Mouse (Mus musculus): ENCODE data around the gene 4930455H04Rik. TPM values are rescaled to one million over a fixed set of nuclear protein-coding genes. Genes with fewer than 3 reads are reported as not detected.

Gene 4930455H04Rik
- polyA plus RNA-seq, 1 experiment, result not detected

GRCm38 (mm10) chr3:116988221-116988620, 20.2 kb downstream of the 4930455H04Rik start:
- H3K9me3 ChIP-seq (replicated peaks; ENCODE audit: control insufficient read depth, insufficient read depth, low read length, poor library complexity, severe bottlenecking), result no peaks in the 10 kb centered on the region
- no peaks in the 10 kb centered on the region for H3K36me3 ChIP-seq (ENCODE audit: control insufficient read depth, insufficient read depth, low read length, poor library complexity, severe bottlenecking)
- no peak overlapping the region for H3K4me3 ChIP-seq (ENCODE audit: low read depth, low read length)
- H3K27me3 ChIP-seq (ENCODE audit: control insufficient read depth, insufficient read depth, low read length, poor library complexity, severe bottlenecking), result no peaks in the 10 kb centered on the region
- H3K9ac ChIP-seq (ENCODE audit: low read depth, poor library complexity, severe bottlenecking), result no peak overlapping the region
- no peak overlapping the region for H3K27ac ChIP-seq (ENCODE audit: insufficient read depth, low read length)
- no peaks in the 10 kb centered on the region for H3K4me1 ChIP-seq (ENCODE audit: control insufficient read depth, insufficient read depth, low read length)
- TF ChIP-seq EP300 (IDR thresholded peaks at IDR 0.05; ENCODE audit: insufficient read depth, low read depth, low read length), result no peak
- TF ChIP-seq POLR2A (IDR thresholded peaks at IDR 0.05; ENCODE audit: insufficient read depth, low read length), result no peak
- TF ChIP-seq CTCF (IDR thresholded peaks at IDR 0.05; ENCODE audit: low read depth, low read length), result no peak

GRCm38 (mm10) chr3:116991180-116991579, 23.1 kb downstream of the 4930455H04Rik start:
- Histone ChIP-seq H3K27ac (ENCODE audit: insufficient read depth, low read length) (no peak overlapping the region), H3K36me3 (ENCODE audit: control insufficient read depth, insufficient read depth, low read length, poor library complexity, severe bottlenecking) (no peaks in the 10 kb centered on the region), H3K4me3 (ENCODE audit: low read depth, low read length) (no peak overlapping the region), H3K9ac (ENCODE audit: low read depth, poor library complexity, severe bottlenecking) (no peak overlapping the region), H3K27me3 (ENCODE audit: control insufficient read depth, insufficient read depth, low read length, poor library complexity, severe bottlenecking) (no peaks in the 10 kb centered on the region), H3K9me3 (replicated peaks; ENCODE audit: control insufficient read depth, insufficient read depth, low read length, poor library complexity, severe bottlenecking) (no peaks in the 10 kb centered on the region), H3K4me1 (ENCODE audit: control insufficient read depth, insufficient read depth, low read length) (no peaks in the 10 kb centered on the region)
- no peak for TF ChIP-seq EP300 (IDR thresholded peaks at IDR 0.05; ENCODE audit: insufficient read depth, low read depth, low read length)
- no peak for TF ChIP-seq POLR2A (IDR thresholded peaks at IDR 0.05; ENCODE audit: insufficient read depth, low read length)
- TF ChIP-seq CTCF (IDR thresholded peaks at IDR 0.05; ENCODE audit: low read depth, low read length), result no peak

DNA sequence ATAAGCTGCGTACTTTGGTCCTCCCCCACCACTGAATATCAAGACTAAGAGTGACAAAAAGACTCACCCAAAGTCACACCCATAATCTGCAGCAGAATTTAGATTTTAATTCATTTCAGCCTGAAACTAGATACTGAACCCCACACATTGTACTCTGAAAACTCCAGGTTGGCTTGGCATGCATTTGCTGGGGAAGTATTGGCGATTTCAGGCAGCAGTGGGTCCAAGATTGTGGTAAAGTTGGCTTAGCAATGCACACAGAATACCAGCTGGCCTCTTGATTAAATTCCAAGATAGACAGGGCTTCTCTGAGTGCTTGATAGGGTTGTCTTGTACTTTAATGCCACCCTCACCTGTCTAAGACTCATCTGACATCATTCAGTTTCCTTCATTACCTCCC, 24.9 kb downstream of the 4930455H04Rik start:
- no peaks in the 10 kb centered on the region for H3K27me3 ChIP-seq (ENCODE audit: control insufficient read depth, insufficient read depth, low read length, poor library complexity, severe bottlenecking)
- no peaks in the 10 kb centered on the region for H3K4me1 ChIP-seq (ENCODE audit: control insufficient read depth, insufficient read depth, low read length)
- H3K36me3 ChIP-seq (ENCODE audit: control insufficient read depth, insufficient read depth, low read length, poor library complexity, severe bottlenecking), result no peaks in the 10 kb centered on the region
- H3K27ac ChIP-seq (ENCODE audit: insufficient read depth, low read length), result no peak overlapping the region
- no peak overlapping the region for H3K4me3 ChIP-seq (ENCODE audit: low read depth, low read length)
- TF ChIP-seq POLR2A (IDR thresholded peaks at IDR 0.05; ENCODE audit: insufficient read depth, low read length), result no peak
- no peak for TF ChIP-seq CTCF (IDR thresholded peaks at IDR 0.05; ENCODE audit: low read depth, low read length)
- TF ChIP-seq EP300 (IDR thresholded peaks at IDR 0.05; ENCODE audit: insufficient read depth, low read depth, low read length), result no peak
- no peaks in the 10 kb centered on the region for H3K9me3 ChIP-seq (replicated peaks; ENCODE audit: control insufficient read depth, insufficient read depth, low read length, poor library complexity, severe bottlenecking)
- H3K9ac ChIP-seq (ENCODE audit: low read depth, poor library complexity, severe bottlenecking), result no peak overlapping the region

- Histone ChIP-seq H3K36me3 (ENCODE audit: control insufficient read depth, insufficient read depth, low read length, poor library complexity, severe bottlenecking) (no peaks in the 10 kb centered on the region), H3K27ac (ENCODE audit: insufficient read depth, low read length) (no peak overlapping the region), H3K9me3 (replicated peaks; ENCODE audit: control insufficient read depth, insufficient read depth, low read length, poor library complexity, severe bottlenecking) (no peaks in the 10 kb centered on the region), H3K4me1 (ENCODE audit: control insufficient read depth, insufficient read depth, low read length) (no peaks in the 10 kb centered on the region), H3K4me3 (ENCODE audit: low read depth, low read length) (no peak overlapping the region), H3K27me3 (ENCODE audit: control insufficient read depth, insufficient read depth, low read length, poor library complexity, severe bottlenecking) (no peaks in the 10 kb centered on the region; the same call in 1 of the 2 replicates), H3K9ac (ENCODE audit: low read depth, poor library complexity, severe bottlenecking) (no peak overlapping the region)
- TF ChIP-seq CTCF (IDR thresholded peaks at IDR 0.05; ENCODE audit: low read depth, low read length), result no peak
- no peak for TF ChIP-seq POLR2A (IDR thresholded peaks at IDR 0.05; ENCODE audit: insufficient read depth, low read length)
- no peak for TF ChIP-seq EP300 (IDR thresholded peaks at IDR 0.05; ENCODE audit: insufficient read depth, low read depth, low read length)
Observed at GRCm38 (mm10) chr3:117001686-117002485, 33.8 kb downstream of the 4930455H04Rik start.

GRCm38 (mm10) chr3:117003379-117003778, 35.3 kb downstream of the 4930455H04Rik start:
- Histone ChIP-seq H3K27ac (ENCODE audit: insufficient read depth, low read length) (no peak overlapping the region), H3K36me3 (ENCODE audit: control insufficient read depth, insufficient read depth, low read length, poor library complexity, severe bottlenecking) (no peaks in the 10 kb centered on the region), H3K4me3 (ENCODE audit: low read depth, low read length) (no peak overlapping the region), H3K9ac (ENCODE audit: low read depth, poor library complexity, severe bottlenecking) (no peak overlapping the region), H3K9me3 (replicated peaks; ENCODE audit: control insufficient read depth, insufficient read depth, low read length, poor library complexity, severe bottlenecking) (no peaks in the 10 kb centered on the region), H3K27me3 (ENCODE audit: control insufficient read depth, insufficient read depth, low read length, poor library complexity, severe bottlenecking) (no peaks in the 10 kb centered on the region; the same call in 1 of the 2 replicates), H3K4me1 (ENCODE audit: control insufficient read depth, insufficient read depth, low read length) (no peaks in the 10 kb centered on the region)
- no peak for TF ChIP-seq POLR2A (IDR thresholded peaks at IDR 0.05; ENCODE audit: insufficient read depth, low read length)
- TF ChIP-seq CTCF (IDR thresholded peaks at IDR 0.05; ENCODE audit: low read depth, low read length), result no peak
- no peak for TF ChIP-seq EP300 (IDR thresholded peaks at IDR 0.05; ENCODE audit: insufficient read depth, low read depth, low read length)

- H3K36me3 ChIP-seq (ENCODE audit: control insufficient read depth, insufficient read depth, low read length, poor library complexity, severe bottlenecking), result no peaks in the 10 kb centered on the region
- no peak overlapping the region for H3K27ac ChIP-seq (ENCODE audit: insufficient read depth, low read length)
- TF ChIP-seq POLR2A (IDR thresholded peaks at IDR 0.05; ENCODE audit: insufficient read depth, low read length), result no peak
- no peak for TF ChIP-seq CTCF (IDR thresholded peaks at IDR 0.05; ENCODE audit: low read depth, low read length)
- TF ChIP-seq EP300 (IDR thresholded peaks at IDR 0.05; ENCODE audit: insufficient read depth, low read depth, low read length), result no peak
- no peaks in the 10 kb centered on the region for H3K27me3 ChIP-seq (ENCODE audit: control insufficient read depth, insufficient read depth, low read length, poor library complexity, severe bottlenecking)
- H3K4me3 ChIP-seq (ENCODE audit: low read depth, low read length), result no peak overlapping the region
- H3K9me3 ChIP-seq (replicated peaks; ENCODE audit: control insufficient read depth, insufficient read depth, low read length, poor library complexity, severe bottlenecking), result no peaks in the 10 kb centered on the region
- H3K9ac ChIP-seq (ENCODE audit: low read depth, poor library complexity, severe bottlenecking), result no peak overlapping the region
- no peaks in the 10 kb centered on the region for H3K4me1 ChIP-seq (ENCODE audit: control insufficient read depth, insufficient read depth, low read length)
Observed at GRCm38 (mm10) chr3:117006636-117007035, 38.6 kb downstream of the 4930455H04Rik start.
